Mouse (Mus musculus) heart, postnatal 0 days (tissue): ENCODE measurements around the gene Grik4.

Source experiments
- CTCF ChIP-seq: IDR thresholded peaks from 2 replicates; pipeline ENCODE4 v1.5.1; 2016; ENCODE audit warnings: antibody characterized with exemption, control low read depth, low read depth
- EP300 ChIP-seq: IDR thresholded peaks from 2 replicates; pipeline ENCODE4 v1.6.1; 2016; ENCODE audit warnings: antibody characterized with exemption, low read depth

GRCm38 (mm10) chr9:42857756-42858155, 86.5 kb downstream of the Grik4 start:
- TF ChIP-seq CTCF (no peak), EP300 (no peak)
